Mouse (Mus musculus): ENCODE measurements around the gene Hip1. TPM values are rescaled to one million over a fixed set of nuclear protein-coding genes. Genes with fewer than 3 reads are reported as not detected.

Hip1 gene
- polyA plus RNA-seq, 1 experiment from 2014 or later, result 23.0 TPM

GRCm38 (mm10) chr5:135451100-135451499 lies 93.8 kb downstream of the Hip1 start:
- Histone ChIP-seq H3K4me2 (ENCODE audit: low read length) (no peak overlapping the region), H3K27ac (no peak overlapping the region), H3K4me3 (replicated peaks; ENCODE audit: low read depth, low read length) (no peak overlapping the region), H3K36me3 (ENCODE audit: insufficient read depth, low read length) (peaks cover 40% of the 10 kb centered on the region), H3K27me3 (ENCODE audit: insufficient read depth, low read length) (no peaks in the 10 kb centered on the region), H3K9me3 (replicated peaks; ENCODE audit: low read length) (no peaks in the 10 kb centered on the region), H3K4me1 (replicated peaks; ENCODE audit: insufficient read depth, low read length) (no peaks in the 10 kb centered on the region), H3K9ac (ENCODE audit: low read depth, low read length) (no peak overlapping the region)
- TF ChIP-seq CTCF (IDR thresholded peaks at IDR 0.05; ENCODE audit: low read depth), result no peak
- ATAC-seq (replicated peaks; ENCODE audit: low FRiP score, low read depth) (no peak), DNase-seq (ENCODE audit: low spot score) (no peak)
- WGBS, result 94% methylated on average over 8 of the region's 8 CpGs

GRCm38 (mm10) chr5:135445755-135446154 lies 99.2 kb downstream of the Hip1 start:
- no peak overlapping the region for H3K9ac ChIP-seq (ENCODE audit: low read depth, low read length)
- no peak for DNase-seq (ENCODE audit: low spot score)
- no peak for TF ChIP-seq CTCF (IDR thresholded peaks at IDR 0.05; ENCODE audit: low read depth)
- no peaks in the 10 kb centered on the region for H3K9me3 ChIP-seq (replicated peaks; ENCODE audit: low read length)
- H3K36me3 ChIP-seq (ENCODE audit: insufficient read depth, low read length), result peaks cover 27% of the 10 kb centered on the region
- H3K4me2 ChIP-seq (ENCODE audit: low read length), result no peak overlapping the region
- no peaks in the 10 kb centered on the region for H3K4me1 ChIP-seq (replicated peaks; ENCODE audit: insufficient read depth, low read length)
- H3K27me3 ChIP-seq (ENCODE audit: insufficient read depth, low read length), result no peaks in the 10 kb centered on the region
- no peak for ATAC-seq (replicated peaks; ENCODE audit: low FRiP score, low read depth)
- H3K27ac ChIP-seq, result no peak overlapping the region
- WGBS, result 88% methylated on average over 8 of the region's 8 CpGs
- no peak overlapping the region for H3K4me3 ChIP-seq (replicated peaks; ENCODE audit: low read depth, low read length)

- Histone ChIP-seq H3K9me3 (replicated peaks; ENCODE audit: low read length) (no peaks in the 10 kb centered on the region), H3K36me3 (ENCODE audit: insufficient read depth, low read length) (peaks cover 24% of the 10 kb centered on the region), H3K4me3 (replicated peaks; ENCODE audit: low read depth, low read length) (no peak overlapping the region), H3K27ac (peak overlapping the region; percentile 44), H3K4me2 (ENCODE audit: low read length) (no peak overlapping the region), H3K4me1 (replicated peaks; ENCODE audit: insufficient read depth, low read length) (no peaks in the 10 kb centered on the region), H3K9ac (ENCODE audit: low read depth, low read length) (no peak overlapping the region), H3K27me3 (ENCODE audit: insufficient read depth, low read length) (no peaks in the 10 kb centered on the region)
- ATAC-seq (replicated peaks; ENCODE audit: low FRiP score, low read depth), result peak; percentile 63
- peak; percentile 90 for DNase-seq (ENCODE audit: low spot score)
- TF ChIP-seq CTCF (IDR thresholded peaks at IDR 0.05; ENCODE audit: low read depth), result no peak
- WGBS, result 35% methylated on average over 7 of the region's 7 CpGs
Measured at GRCm38 (mm10) chr5:135442430-135442829, 102.5 kb downstream of the Hip1 start.

GRCm38 (mm10) chr5:135435039-135435438 lies 109.9 kb downstream of the Hip1 start:
- no peak overlapping the region for H3K27ac ChIP-seq
- ATAC-seq (replicated peaks; ENCODE audit: low FRiP score, low read depth) (no peak), DNase-seq (ENCODE audit: low spot score) (no peak)
- H3K9ac ChIP-seq (ENCODE audit: low read depth, low read length), result no peak overlapping the region
- H3K4me1 ChIP-seq (replicated peaks; ENCODE audit: insufficient read depth, low read length), result no peaks in the 10 kb centered on the region
- H3K4me2 ChIP-seq (ENCODE audit: low read length), result no peak overlapping the region
- H3K27me3 ChIP-seq (ENCODE audit: insufficient read depth, low read length), result no peaks in the 10 kb centered on the region
- 97% methylated on average over 10 of the region's 10 CpGs for WGBS
- no peak overlapping the region for H3K4me3 ChIP-seq (replicated peaks; ENCODE audit: low read depth, low read length)
- no peaks in the 10 kb centered on the region for H3K9me3 ChIP-seq (replicated peaks; ENCODE audit: low read length)
- TF ChIP-seq CTCF (IDR thresholded peaks at IDR 0.05; ENCODE audit: low read depth), result no peak
- H3K36me3 ChIP-seq (ENCODE audit: insufficient read depth, low read length), result peaks cover 51% of the 10 kb centered on the region

- Histone ChIP-seq H3K9me3 (replicated peaks; ENCODE audit: low read length) (no peaks in the 10 kb centered on the region), H3K27ac (no peak overlapping the region), H3K4me2 (ENCODE audit: low read length) (no peak overlapping the region), H3K4me1 (replicated peaks; ENCODE audit: insufficient read depth, low read length) (no peaks in the 10 kb centered on the region), H3K27me3 (ENCODE audit: insufficient read depth, low read length) (no peaks in the 10 kb centered on the region), H3K4me3 (replicated peaks; ENCODE audit: low read depth, low read length) (no peak overlapping the region), H3K9ac (ENCODE audit: low read depth, low read length) (no peak overlapping the region), H3K36me3 (ENCODE audit: insufficient read depth, low read length) (peaks cover 55% of the 10 kb centered on the region)
- ATAC-seq (replicated peaks; ENCODE audit: low FRiP score, low read depth) (no peak), DNase-seq (ENCODE audit: low spot score) (no peak)
- 97% methylated on average over 4 of the region's 4 CpGs for WGBS
- TF ChIP-seq CTCF (IDR thresholded peaks at IDR 0.05; ENCODE audit: low read depth), result peak; percentile 29; the same call in 1 of the 2 replicates
Measured at GRCm38 (mm10) chr5:135433861-135434260, 111.1 kb downstream of the Hip1 start.

GRCm38 (mm10) chr5:135431111-135431510 lies 113.8 kb downstream of the Hip1 start:
- 59% methylated on average over 6 of the region's 6 CpGs for WGBS
- H3K36me3 ChIP-seq (ENCODE audit: insufficient read depth, low read length), result peaks cover 65% of the 10 kb centered on the region
- no peak overlapping the region for H3K27ac ChIP-seq
- H3K4me1 ChIP-seq (replicated peaks; ENCODE audit: insufficient read depth, low read length), result no peaks in the 10 kb centered on the region
- no peaks in the 10 kb centered on the region for H3K27me3 ChIP-seq (ENCODE audit: insufficient read depth, low read length)
- H3K4me2 ChIP-seq (ENCODE audit: low read length), result no peak overlapping the region
- no peaks in the 10 kb centered on the region for H3K9me3 ChIP-seq (replicated peaks; ENCODE audit: low read length)
- no peak overlapping the region for H3K9ac ChIP-seq (ENCODE audit: low read depth, low read length)
- DNase-seq (ENCODE audit: low spot score) (no peak), ATAC-seq (replicated peaks; ENCODE audit: low FRiP score, low read depth) (no peak)
- no peak for TF ChIP-seq CTCF (IDR thresholded peaks at IDR 0.05; ENCODE audit: low read depth)
- H3K4me3 ChIP-seq (replicated peaks; ENCODE audit: low read depth, low read length), result no peak overlapping the region

- Histone ChIP-seq H3K27ac (no peak overlapping the region), H3K4me2 (ENCODE audit: low read length) (no peak overlapping the region), H3K27me3 (ENCODE audit: insufficient read depth, low read length) (no peaks in the 10 kb centered on the region), H3K9ac (ENCODE audit: low read depth, low read length) (no peak overlapping the region), H3K9me3 (replicated peaks; ENCODE audit: low read length) (no peaks in the 10 kb centered on the region), H3K4me3 (replicated peaks; ENCODE audit: low read depth, low read length) (no peak overlapping the region), H3K36me3 (ENCODE audit: insufficient read depth, low read length) (peaks cover 60% of the 10 kb centered on the region), H3K4me1 (replicated peaks; ENCODE audit: insufficient read depth, low read length) (no peaks in the 10 kb centered on the region)
- 70% methylated on average over 5 of the region's 5 CpGs for WGBS
- peak; percentile 36 for DNase-seq (ENCODE audit: low spot score)
- peak; percentile 71 for TF ChIP-seq CTCF (IDR thresholded peaks at IDR 0.05; ENCODE audit: low read depth)
- no peak for ATAC-seq (replicated peaks; ENCODE audit: low FRiP score, low read depth)
Measured at GRCm38 (mm10) chr5:135428786-135429185, 116.1 kb downstream of the Hip1 start.

Measured in kidney, postnatal 0 days (tissue).